22 mouse cellular contexts compared by ENCODE assay signal in the genomic region with DNA sequence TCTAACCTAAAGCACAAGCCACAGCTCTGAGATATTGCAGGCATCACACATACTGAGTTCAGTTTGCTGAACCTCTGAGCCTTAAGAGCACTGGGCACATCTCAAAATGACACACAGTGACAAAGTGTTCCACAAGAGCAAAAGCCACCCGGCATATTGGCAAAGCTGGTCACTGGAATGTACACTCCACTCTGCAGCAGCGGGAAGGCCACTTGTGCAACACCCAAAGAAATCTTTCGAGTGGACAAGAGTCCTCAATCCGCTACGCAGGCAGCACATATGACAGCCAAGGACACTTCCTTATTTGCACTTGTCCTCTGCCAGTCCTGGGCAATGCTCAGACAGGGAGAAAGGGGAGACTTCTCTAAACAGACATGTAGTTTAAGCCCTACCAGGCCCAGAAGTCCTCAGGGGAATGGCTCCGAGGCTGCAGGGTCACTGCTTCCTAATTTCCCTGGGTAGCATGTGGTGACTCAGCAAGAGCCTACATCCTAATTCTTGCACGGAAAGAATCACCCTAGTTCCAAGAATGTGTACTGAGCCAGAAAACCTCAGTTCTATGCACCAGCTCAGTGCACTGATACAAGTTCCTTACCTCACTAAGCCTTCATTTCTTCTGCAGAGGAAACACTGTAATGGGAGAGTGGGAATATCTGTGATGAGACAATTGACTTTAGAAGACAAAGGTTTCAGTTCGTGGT.
DNase-seq lines count a peak whose midpoint lies in the region; ATAC-seq and TF ChIP-seq lines count a peak whose summit lies in the region.
"Had no signal": no experiment of that assay in that cellular context is flagged by ENCODE, and none has a peak within 500 bp of the region (broad histone marks: within the 10 kb centered on the region; RNA-seq: fewer than 3 reads in every experiment).

No protein-coding gene starts in this region.

- in situ Hi-C loops in Patski (cut with MboI; ENCODE audit: low pct_unique_long_range_greater_than_20kb): loop anchor here (10.0 kb wide), 1 partner anchor 677 kb away; no protein-coding TSS in a partner anchor

- no peak for TF ChIP-seq POLR2A in lung, adult 2 months (IDR thresholded peaks at IDR 0.05; ENCODE audit: borderline replicate concordance, extremely low read depth, low read depth, low read length)

- CTCF ChIA-PET in Patski (lab: Charles Lee): no interaction called here

- POLR2A ChIA-PET in Patski (lab: Charles Lee): no interaction called here

- no peaks in the 10 kb centered on the region for H3K4me1 ChIP-seq in lung, adult 2 months (ENCODE audit: control insufficient read depth, insufficient read depth, low read length)
- H3K4me1 ChIP-seq: embryonic facial prominence, embryonic 10.5 days; limb, embryonic 10.5 days; liver, embryonic 12.5 days; midbrain, embryonic 12.5 days had no signal

- peak; percentile 6 for DNase-seq in kidney, adult 11 months
- no peak for DNase-seq in kidney, postnatal 4 days
- peak; percentile 77 for DNase-seq in Patski (ENCODE audit: low read depth, low spot score)
- DNase-seq in lung, adult 2 months: peak; percentile 19
- no peak for DNase-seq in ovary, postnatal 10 days (ENCODE audit: low spot score)
- DNase-seq in left cerebral cortex, adult 18-20 months (ENCODE audit: low spot score in 2 of 2): no peak
- DNase-seq: cerebellum, adult 11-12 months; heart, postnatal 4 days; right cerebral cortex, adult 18-20 months; spleen, adult 18-20 months; thymus, adult 18-20 months had no signal

- TF ChIP-seq CTCF in Patski (IDR thresholded peaks at IDR 0.05): no peak
- TF ChIP-seq CTCF in lung, adult 2 months (IDR thresholded peaks at IDR 0.05; ENCODE audit: insufficient read depth, low read length): no peak

- no peak overlapping the region for H3K4me3 ChIP-seq in lung, adult 2 months (replicated peaks; ENCODE audit: extremely low read depth, low read depth, low read length)
- H3K4me3 ChIP-seq: embryonic facial prominence, embryonic 10.5 days; heart, embryonic 13.5 days; limb, embryonic 10.5 days; liver, embryonic 12.5 days; midbrain, embryonic 12.5 days; myocyte had no signal

- peak; percentile 98 for ATAC-seq in Patski
- ATAC-seq in megakaryocyte progenitor cell, adult 5-6 weeks (replicated peaks; ENCODE audit: poor library complexity): peak; percentile 39; the same call in 1 of the 2 replicates
- ATAC-seq: CD4-positive, CD25-positive, alpha-beta regulatory T cell, adult 4 months; forebrain, embryonic 14.5 days; hindbrain, embryonic 16.5 days; intestine, postnatal 0 days; liver, embryonic 12.5 days had no signal

- H3K27me3 ChIP-seq in Patski: no peaks in the 10 kb centered on the region
- H3K27me3 ChIP-seq: heart, embryonic 13.5 days; liver, embryonic 12.5 days; midbrain, embryonic 12.5 days had no signal

- WGBS in lung, adult 2 months: 62% methylated on average over 8 of the region's 8 CpGs

Comparison
In these comparisons a context has a peak if more than half of its experiments do, and no peak if none do; other contexts are left out.
1. DNase-seq: peak in kidney, adult 11 months (single experiment), Patski (single experiment) and lung, adult 2 months (single experiment); none in kidney, postnatal 4 days (0 of 2), ovary, postnatal 10 days (single experiment) and left cerebral cortex, adult 18-20 months (0 of 2).